Mouse (Mus musculus): Measurements from ENCODE around the gene Kpna4. TPM values are rescaled to one million over a fixed set of nuclear protein-coding genes. Genes with fewer than 3 reads are reported as not detected.

The Kpna4 gene
- polyA plus RNA-seq, 1 experiment = 24.0 TPM

GRCm38 (mm10) chr3:69045750-69046149 is 81.2 kb downstream of the Kpna4 start:
- H3K27me3 ChIP-seq (ENCODE audit: control insufficient read depth, insufficient read depth, insufficient read length) = no peaks in the 10 kb centered on the region
- H3K36me3 ChIP-seq (ENCODE audit: control insufficient read depth, insufficient read depth) = peaks cover 27% of the 10 kb centered on the region
- H3ac ChIP-seq (ENCODE audit: control insufficient read depth, insufficient read length, low read depth) = peak overlapping the region; percentile 57
- peak overlapping the region; percentile 61 for H3K4me3 ChIP-seq (ENCODE audit: insufficient read depth, poor library complexity, severe bottlenecking)
- H3K79me2 ChIP-seq (ENCODE audit: control insufficient read depth, insufficient read depth) = peaks cover 37% of the 10 kb centered on the region
- H3K79me3 ChIP-seq (ENCODE audit: low read depth) = peaks cover 35% of the 10 kb centered on the region
- TF ChIP-seq MYOG (IDR thresholded peaks at IDR 0.05; ENCODE audit: control insufficient read depth, extremely low read depth, insufficient read length) = no peak
- TF ChIP-seq MAX (IDR thresholded peaks at IDR 0.05) = no peak
- TF ChIP-seq FOSL1 (IDR thresholded peaks at IDR 0.05; ENCODE audit: insufficient read depth, low read length, poor library complexity, severe bottlenecking) = no peak
- TF ChIP-seq MYOD1 (IDR thresholded peaks at IDR 0.05; ENCODE audit: control insufficient read depth, insufficient read length, low read depth) = no peak
- no peak for TF ChIP-seq CEBPB (IDR thresholded peaks at IDR 0.05; ENCODE audit: low read depth)
- TF ChIP-seq USF1 (IDR thresholded peaks at IDR 0.05; ENCODE audit: low read depth) = no peak
- no peak for TF ChIP-seq CTCF (IDR thresholded peaks at IDR 0.05; ENCODE audit: control insufficient read depth, insufficient read depth, insufficient read length)

- no peak for TF ChIP-seq USF1 (IDR thresholded peaks at IDR 0.05; ENCODE audit: low read depth)
- no peak for TF ChIP-seq MYOD1 (IDR thresholded peaks at IDR 0.05; ENCODE audit: control insufficient read depth, insufficient read length, low read depth)
- no peak for TF ChIP-seq CTCF (IDR thresholded peaks at IDR 0.05; ENCODE audit: control insufficient read depth, insufficient read depth, insufficient read length)
- no peak for TF ChIP-seq MYOG (IDR thresholded peaks at IDR 0.05; ENCODE audit: control insufficient read depth, extremely low read depth, insufficient read length)
- no peak for TF ChIP-seq CEBPB (IDR thresholded peaks at IDR 0.05; ENCODE audit: low read depth)
- TF ChIP-seq FOSL1 (IDR thresholded peaks at IDR 0.05; ENCODE audit: insufficient read depth, low read length, poor library complexity, severe bottlenecking) = no peak
- no peak for TF ChIP-seq MAX (IDR thresholded peaks at IDR 0.05)
- Histone ChIP-seq H3K4me3 (ENCODE audit: insufficient read depth, poor library complexity, severe bottlenecking) (peak overlapping the region; percentile 61), H3ac (ENCODE audit: control insufficient read depth, insufficient read length, low read depth) (peak overlapping the region; percentile 94), H3K36me3 (ENCODE audit: control insufficient read depth, insufficient read depth) (peaks cover 31% of the 10 kb centered on the region), H3K27me3 (ENCODE audit: control insufficient read depth, insufficient read depth, insufficient read length) (no peaks in the 10 kb centered on the region), H3K79me3 (ENCODE audit: low read depth) (peaks cover 39% of the 10 kb centered on the region), H3K79me2 (ENCODE audit: control insufficient read depth, insufficient read depth) (peaks cover 41% of the 10 kb centered on the region)
Observed at GRCm38 (mm10) chr3:69045400-69045703, 81.6 kb downstream of the Kpna4 start.

GRCm38 (mm10) chr3:69044645-69045399 is 82.1 kb downstream of the Kpna4 start, which contains the start of gene Trim59:
TSS of gene Trim59 (minus strand) at chr3:69044755.
- TF ChIP-seq MYOG (IDR thresholded peaks at IDR 0.05; ENCODE audit: control insufficient read depth, extremely low read depth, insufficient read length) = no peak
- TF ChIP-seq MYOD1 (IDR thresholded peaks at IDR 0.05; ENCODE audit: control insufficient read depth, insufficient read length, low read depth) = no peak
- peak within 1 kb of the TSS; percentile 61 for H3K4me3 ChIP-seq (ENCODE audit: insufficient read depth, poor library complexity, severe bottlenecking)
- peaks cover 47% of the 10 kb centered on the region for H3K79me2 ChIP-seq (ENCODE audit: control insufficient read depth, insufficient read depth)
- peaks cover 45% of the 10 kb centered on the region for H3K79me3 ChIP-seq (ENCODE audit: low read depth)
- H3K27me3 ChIP-seq (ENCODE audit: control insufficient read depth, insufficient read depth, insufficient read length) = no peaks in the 10 kb centered on the region
- H3K36me3 ChIP-seq (ENCODE audit: control insufficient read depth, insufficient read depth) = peaks cover 36% of the 10 kb centered on the region
- H3ac ChIP-seq (ENCODE audit: control insufficient read depth, insufficient read length, low read depth) = peak within 1 kb of the TSS; percentile 94

GRCm38 (mm10) chr3:69044167-69044591 is 82.7 kb downstream of the Kpna4 start:
- no peak for TF ChIP-seq CEBPB (IDR thresholded peaks at IDR 0.05; ENCODE audit: low read depth)
- TF ChIP-seq MAX (IDR thresholded peaks at IDR 0.05) = no peak
- no peak for TF ChIP-seq FOSL1 (IDR thresholded peaks at IDR 0.05; ENCODE audit: insufficient read depth, low read length, poor library complexity, severe bottlenecking)
- no peak for TF ChIP-seq CTCF (IDR thresholded peaks at IDR 0.05; ENCODE audit: control insufficient read depth, insufficient read depth, insufficient read length)
- TF ChIP-seq USF1 (IDR thresholded peaks at IDR 0.05; ENCODE audit: low read depth) = no peak
- no peak for TF ChIP-seq MYOD1 (IDR thresholded peaks at IDR 0.05; ENCODE audit: control insufficient read depth, insufficient read length, low read depth)
- TF ChIP-seq MYOG (IDR thresholded peaks at IDR 0.05; ENCODE audit: control insufficient read depth, extremely low read depth, insufficient read length) = no peak
- Histone ChIP-seq H3K27me3 (ENCODE audit: control insufficient read depth, insufficient read depth, insufficient read length) (no peaks in the 10 kb centered on the region), H3K36me3 (ENCODE audit: control insufficient read depth, insufficient read depth) (peaks cover 43% of the 10 kb centered on the region), H3ac (ENCODE audit: control insufficient read depth, insufficient read length, low read depth) (peak overlapping the region; percentile 82), H3K79me2 (ENCODE audit: control insufficient read depth, insufficient read depth) (peaks cover 53% of the 10 kb centered on the region), H3K79me3 (ENCODE audit: low read depth) (peaks cover 51% of the 10 kb centered on the region), H3K4me3 (ENCODE audit: insufficient read depth, poor library complexity, severe bottlenecking) (peak overlapping the region; percentile 61)

GRCm38 (mm10) chr3:69041298-69041697 is 85.6 kb downstream of the Kpna4 start:
- H3K36me3 ChIP-seq (ENCODE audit: control insufficient read depth, insufficient read depth) = peaks cover 70% of the 10 kb centered on the region
- H3ac ChIP-seq (ENCODE audit: control insufficient read depth, insufficient read length, low read depth) = no peak overlapping the region
- H3K79me2 ChIP-seq (ENCODE audit: control insufficient read depth, insufficient read depth) = peaks cover 82% of the 10 kb centered on the region
- TF ChIP-seq USF1 (IDR thresholded peaks at IDR 0.05; ENCODE audit: low read depth) (no peak), FOSL1 (IDR thresholded peaks at IDR 0.05; ENCODE audit: insufficient read depth, low read length, poor library complexity, severe bottlenecking) (no peak), CEBPB (IDR thresholded peaks at IDR 0.05; ENCODE audit: low read depth) (no peak), MAX (IDR thresholded peaks at IDR 0.05) (no peak), MYOD1 (IDR thresholded peaks at IDR 0.05; ENCODE audit: control insufficient read depth, insufficient read length, low read depth) (no peak), CTCF (IDR thresholded peaks at IDR 0.05; ENCODE audit: control insufficient read depth, insufficient read depth, insufficient read length) (no peak), MYOG (IDR thresholded peaks at IDR 0.05; ENCODE audit: control insufficient read depth, extremely low read depth, insufficient read length) (no peak)
- no peak overlapping the region for H3K4me3 ChIP-seq (ENCODE audit: insufficient read depth, poor library complexity, severe bottlenecking)
- H3K27me3 ChIP-seq (ENCODE audit: control insufficient read depth, insufficient read depth, insufficient read length) = no peaks in the 10 kb centered on the region
- peaks cover 74% of the 10 kb centered on the region for H3K79me3 ChIP-seq (ENCODE audit: low read depth)
